Mouse (Mus musculus): Measurements from ENCODE around the gene Exoc6b.

Exoc6b gene

GRCm38 (mm10) chr6:84699579-84699978 is 369.7 kb downstream of the Exoc6b start:
- DNase-seq, result no peak

GRCm38 (mm10) chr6:84698288-84698673 is 371.0 kb downstream of the Exoc6b start:
- no peak for DNase-seq

- no peak for DNase-seq
Observed at GRCm38 (mm10) chr6:84697474-84698287, 371.6 kb downstream of the Exoc6b start.

- DNase-seq, result no peak
Observed at GRCm38 (mm10) chr6:84693844-84694243, 375.5 kb downstream of the Exoc6b start.

GRCm38 (mm10) chr6:84693204-84693603 is 376.1 kb downstream of the Exoc6b start:
- DNase-seq, result no peak

- DNase-seq, result no peak
Observed at GRCm38 (mm10) chr6:84691907-84692306, 377.4 kb downstream of the Exoc6b start.

- DNase-seq, result no peak
Observed at GRCm38 (mm10) chr6:84677770-84678169, 391.5 kb downstream of the Exoc6b start.

GRCm38 (mm10) chr6:84674936-84675335 is 394.4 kb downstream of the Exoc6b start:
- no peak for DNase-seq

- no peak for DNase-seq
Observed at GRCm38 (mm10) chr6:84674136-84674535, 395.2 kb downstream of the Exoc6b start.

GRCm38 (mm10) chr6:84661451-84662112 is 407.7 kb downstream of the Exoc6b start:
- no peak for DNase-seq

GRCm38 (mm10) chr6:84660982-84661381 is 408.3 kb downstream of the Exoc6b start:
- no peak for DNase-seq

- no peak for DNase-seq
Observed at GRCm38 (mm10) chr6:84657091-84657490, 412.2 kb downstream of the Exoc6b start.

GRCm38 (mm10) chr6:84656680-84657079 is 412.6 kb downstream of the Exoc6b start:
- DNase-seq, result peak; percentile 7 to 26

- DNase-seq, result no peak
Observed at GRCm38 (mm10) chr6:84651902-84652301, 417.4 kb downstream of the Exoc6b start.

GRCm38 (mm10) chr6:84647197-84647596 is 422.1 kb downstream of the Exoc6b start:
- no peak for DNase-seq

GRCm38 (mm10) chr6:84646696-84647095 is 422.6 kb downstream of the Exoc6b start:
- DNase-seq, result no peak

- DNase-seq, result no peak
Observed at GRCm38 (mm10) chr6:84641062-84641431, 428.3 kb downstream of the Exoc6b start.

- no peak for DNase-seq
Observed at GRCm38 (mm10) chr6:84640324-84641061, 428.8 kb downstream of the Exoc6b start.

GRCm38 (mm10) chr6:84638206-84638605 is 431.1 kb downstream of the Exoc6b start:
- DNase-seq, result no peak

- no peak for DNase-seq
Observed at GRCm38 (mm10) chr6:84631588-84631987, 437.7 kb downstream of the Exoc6b start.

- no peak for DNase-seq
Observed at GRCm38 (mm10) chr6:84630276-84630675, 439.0 kb downstream of the Exoc6b start.

- DNase-seq, result no peak
Observed at GRCm38 (mm10) chr6:84628831-84629230, 440.5 kb downstream of the Exoc6b start.

GRCm38 (mm10) chr6:84626398-84626797 is 442.9 kb downstream of the Exoc6b start:
- no peak for DNase-seq

- no peak for DNase-seq
Observed at GRCm38 (mm10) chr6:84619166-84619565, 450.1 kb downstream of the Exoc6b start.

All from thymus, postnatal 36 days (tissue).